In genomic region chr19:43109796-43110195, GRCm38 (mm10) we compare ENCODE assay signal across 20 mouse cellular contexts.
A peak's percentile ranks its signal among the peaks of the same experiment; 100 is the strongest.
DNase-seq lines count a peak whose midpoint lies in the region; ATAC-seq and TF ChIP-seq lines count a peak whose summit lies in the region.
"Had no signal": no experiment of that assay in that cellular context is flagged by ENCODE, and none has a peak within 500 bp of the region (broad histone marks: within the 10 kb centered on the region; RNA-seq: fewer than 3 reads in every experiment).

No protein-coding gene starts in this region.

- TF ChIP-seq EP300 in lung, postnatal 0 days (IDR thresholded peaks at IDR 0.05), result no peak

- H3K4me3 ChIP-seq in kidney, embryonic 15.5 days (replicated peaks), result no peak overlapping the region
- H3K4me3 ChIP-seq in lung, postnatal 0 days (ENCODE audit: low read depth, low read length), result no peak overlapping the region
- H3K4me3 ChIP-seq: embryonic facial prominence, embryonic 10.5 days; forebrain, embryonic 13.5 days; gastrocnemius, adult 2 months; heart, embryonic 10.5 days; hindbrain, embryonic 12.5 days had no signal

- no peaks in the 10 kb centered on the region for H3K27me3 ChIP-seq in kidney, embryonic 15.5 days
- no peaks in the 10 kb centered on the region for H3K27me3 ChIP-seq in lung, postnatal 0 days (replicated peaks; ENCODE audit: insufficient read depth, low read length)
- H3K27me3 ChIP-seq: CH12.LX; forebrain, embryonic 13.5 days; hindbrain, embryonic 12.5 days had no signal

- no peak overlapping the region for H3K9ac ChIP-seq in kidney, embryonic 15.5 days
- H3K9ac ChIP-seq in lung, postnatal 0 days (replicated peaks; ENCODE audit: low read depth), result no peak overlapping the region
- H3K9ac ChIP-seq: forebrain, embryonic 13.5 days; forebrain, postnatal 0 days; hindbrain, embryonic 12.5 days had no signal

- no peaks in the 10 kb centered on the region for H3K4me1 ChIP-seq in kidney, embryonic 15.5 days
- H3K4me1 ChIP-seq in lung, postnatal 0 days (ENCODE audit: insufficient read depth, low read depth, low read length), result no peaks in the 10 kb centered on the region
- H3K4me1 ChIP-seq: embryonic facial prominence, embryonic 10.5 days; forebrain, embryonic 13.5 days; heart, embryonic 10.5 days; hindbrain, embryonic 12.5 days had no signal

- no peak overlapping the region for H3K27ac ChIP-seq in kidney, embryonic 15.5 days
- H3K27ac ChIP-seq in lung, postnatal 0 days (ENCODE audit: low read length), result no peak overlapping the region
- H3K27ac ChIP-seq: embryonic facial prominence, embryonic 10.5 days; forebrain, embryonic 13.5 days; gastrocnemius, adult 2 months; heart, embryonic 10.5 days; hindbrain, embryonic 12.5 days had no signal

- 68% methylated on average over 4 of the region's 4 CpGs for WGBS in kidney, embryonic 15.5 days
- 59% methylated on average over 4 of the region's 4 CpGs for WGBS in lung, postnatal 0 days

- peak; percentile 2 for DNase-seq in kidney, postnatal 14 days
- DNase-seq in NIH3T3 (ENCODE audit: low read depth), result peak; percentile 3
- DNase-seq in lung, postnatal 0 days (ENCODE audit: low spot score), result peak; percentile 64
- peak; percentile 13 to 33 for DNase-seq in lung, postnatal 4 days
- DNase-seq in layer of hippocampus, adult 11-12 months (ENCODE audit: low spot score), result no peak
- DNase-seq: adrenal gland, adult 2 months; adrenal gland, postnatal 25 days; cerebellum, adult 18-20 months; cerebellum, adult 9-11 months; forebrain, postnatal 0 days; gastrocnemius, adult 2 months; gastrocnemius, postnatal 25 days; heart, postnatal 10 days; heart, postnatal 4 days had no signal

- ATAC-seq in kidney, embryonic 15.5 days (replicated peaks; ENCODE audit: low FRiP score), result no peak
- ATAC-seq in lung, postnatal 0 days, result no peak
- ATAC-seq: forebrain, embryonic 13.5 days; forebrain, postnatal 0 days had no signal

- no peaks in the 10 kb centered on the region for H3K36me3 ChIP-seq in kidney, embryonic 15.5 days
- H3K36me3 ChIP-seq in lung, postnatal 0 days (ENCODE audit: insufficient read depth, low read length), result no peaks in the 10 kb centered on the region
- H3K36me3 ChIP-seq: embryonic facial prominence, embryonic 10.5 days; heart, embryonic 10.5 days; hindbrain, embryonic 12.5 days had no signal

- H3K4me2 ChIP-seq in kidney, embryonic 15.5 days, result no peak overlapping the region
- H3K4me2 ChIP-seq in lung, postnatal 0 days (replicated peaks; ENCODE audit: low read depth, low read length), result no peak overlapping the region
- H3K4me2 ChIP-seq: forebrain, embryonic 13.5 days; hindbrain, embryonic 12.5 days had no signal

- H3K9me3 ChIP-seq in kidney, embryonic 15.5 days (replicated peaks), result no peaks in the 10 kb centered on the region
- no peaks in the 10 kb centered on the region for H3K9me3 ChIP-seq in lung, postnatal 0 days (ENCODE audit: low read length)

- no peak for TF ChIP-seq CTCF in lung, postnatal 0 days (IDR thresholded peaks at IDR 0.05)
